Mouse (Mus musculus): Measurements from ENCODE around the gene Ncoa4.

DNA sequence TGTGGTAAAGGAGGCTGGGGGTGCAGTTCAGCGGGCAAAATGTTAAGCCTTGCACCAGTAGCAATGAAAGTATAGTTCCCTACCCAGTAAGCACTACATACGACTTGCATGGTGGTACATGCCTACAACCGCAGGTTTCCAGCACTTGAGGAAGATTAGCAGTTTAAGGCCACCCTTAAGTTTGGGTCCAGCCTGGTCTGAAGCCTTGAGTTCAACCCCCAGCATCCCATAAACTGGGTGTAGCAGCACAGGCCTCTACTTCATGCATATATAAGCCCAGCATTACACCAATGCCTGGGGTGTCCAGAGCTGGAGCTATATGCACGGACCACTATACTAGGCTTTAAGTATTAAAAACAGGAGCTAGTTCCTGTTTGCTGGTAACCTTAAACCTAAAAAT is 24.2 kb downstream of the Ncoa4 start:
- TF ChIP-seq CTCF (conservative IDR thresholded peaks at IDR 0.05; ENCODE audit: insufficient read depth, insufficient read length, low read depth, low read length) (no peak), POLR2A (IDR thresholded peaks at IDR 0.05; ENCODE audit: low read depth, low read length) (no peak)

All from kidney, adult 2 months (tissue).